Mouse (Mus musculus) hindbrain, embryonic 12.5 days (tissue): Measurements from ENCODE around the gene Gabarap. TPM values are rescaled to one million over a fixed set of nuclear protein-coding genes. Genes with fewer than 3 reads are reported as not detected.

Source experiments
- ATAC-seq: fragments of 200-750 bp; cut with Nextera tagmentation; 2 replicates; pipeline ENCODE4 v1.8.0; 2017; ENCODE audit warnings: moderate TSS enrichment; ENCODE audit not compliant: low FRiP score
- H3K27ac ChIP-seq: fragments of 300-500 bp; sonication (generic); 2 replicates; pipeline ENCODE4 v1.5.1; 2016; ENCODE audit warnings: mild to moderate bottlenecking
- H3K27me3 ChIP-seq: fragments of 300-500 bp; sonication (generic); 2 replicates; pipeline ENCODE4 v1.6.1; 2016; ENCODE audit warnings: mild to moderate bottlenecking
- H3K36me3 ChIP-seq: fragments of 300-500 bp; sonication (generic); 2 replicates; pipeline ENCODE4 v1.6.1; 2016; ENCODE audit warnings: mild to moderate bottlenecking
- H3K4me1 ChIP-seq: fragments of 300-500 bp; sonication (generic); 2 replicates; pipeline ENCODE4 v1.6.1; 2016
- H3K4me2 ChIP-seq: fragments of 300-500 bp; sonication (generic); replicated peaks from 2 replicates; pipeline ENCODE4 v1.6.1; 2016; ENCODE audit warnings: mild to moderate bottlenecking
- H3K4me3 ChIP-seq: fragments of 300-500 bp; sonication (generic); 2 replicates; pipeline ENCODE4 v1.5.1; 2016; ENCODE audit warnings: mild to moderate bottlenecking
- H3K9ac ChIP-seq: fragments of 300-500 bp; sonication (generic); 2 replicates; pipeline ENCODE4 v1.6.1; 2016; ENCODE audit warnings: mild to moderate bottlenecking, moderate library complexity
- H3K9me3 ChIP-seq: fragments of 300-500 bp; sonication (generic); replicated peaks from 2 replicates; pipeline ENCODE4 v1.6.1; 2016; ENCODE audit warnings: mild to moderate bottlenecking
- WGBS: fragments of 180-500 bp; shearing (Covaris S2); methylation state at CpG from one replicate; pipeline ENCODE4 v1.1.7; 2016; 5-methylcytosine and 5-hydroxymethylcytosine counted together
- polyA plus RNA-seq: library from polyadenylated mRNA; unstranded; fragments of >200 nt; fragmentation: Nextera tagmentation; extraction: Ambion mirVana; gene quantifications from 2 replicates; pipeline ENCODE4 v1.2.1, GENCODE M21; 2016

Gene Gabarap
- polyA plus RNA-seq, 1 experiment from 2014 or later, result 598 TPM

DNA sequence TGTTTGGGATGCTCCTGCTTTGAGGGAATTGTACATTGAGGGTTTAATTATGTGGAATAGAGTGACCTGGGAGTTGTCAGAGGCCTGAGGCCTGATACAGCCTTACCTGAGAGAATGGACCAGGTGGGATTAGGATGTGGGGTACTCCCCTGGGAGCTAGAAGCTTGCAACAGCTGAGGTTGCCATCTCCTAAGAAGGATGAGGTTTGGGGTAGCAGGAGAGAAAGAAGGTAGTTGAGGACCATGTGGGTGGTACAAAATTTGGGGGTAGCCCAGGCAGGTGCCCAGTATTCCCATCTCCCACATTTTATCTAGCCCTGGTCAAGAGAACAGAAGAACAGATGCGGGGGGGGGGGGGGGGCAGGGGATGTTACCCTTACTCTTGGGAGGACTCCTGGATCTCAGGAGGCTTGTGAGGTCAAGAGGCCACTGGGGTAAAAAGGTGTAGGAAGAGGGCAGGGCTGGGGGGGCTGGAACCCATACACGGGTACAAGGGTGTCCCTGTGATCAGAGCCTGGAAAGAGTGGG, 28.6 kb downstream of the Gabarap start:
- Histone ChIP-seq H3K27ac (peak overlapping the region; percentile 94), H3K4me3 (peak overlapping the region; percentile 71), H3K27me3 (no peaks in the 10 kb centered on the region), H3K36me3 (no peaks in the 10 kb centered on the region), H3K4me1 (peaks cover 67% of the 10 kb centered on the region), H3K9ac (peak overlapping the region; percentile 96), H3K9me3 (no peaks in the 10 kb centered on the region), H3K4me2 (peak overlapping the region; percentile 91)
- 25% methylated on average over 1 of the region's 2 CpGs for WGBS
- ATAC-seq, result no peak

DNA sequence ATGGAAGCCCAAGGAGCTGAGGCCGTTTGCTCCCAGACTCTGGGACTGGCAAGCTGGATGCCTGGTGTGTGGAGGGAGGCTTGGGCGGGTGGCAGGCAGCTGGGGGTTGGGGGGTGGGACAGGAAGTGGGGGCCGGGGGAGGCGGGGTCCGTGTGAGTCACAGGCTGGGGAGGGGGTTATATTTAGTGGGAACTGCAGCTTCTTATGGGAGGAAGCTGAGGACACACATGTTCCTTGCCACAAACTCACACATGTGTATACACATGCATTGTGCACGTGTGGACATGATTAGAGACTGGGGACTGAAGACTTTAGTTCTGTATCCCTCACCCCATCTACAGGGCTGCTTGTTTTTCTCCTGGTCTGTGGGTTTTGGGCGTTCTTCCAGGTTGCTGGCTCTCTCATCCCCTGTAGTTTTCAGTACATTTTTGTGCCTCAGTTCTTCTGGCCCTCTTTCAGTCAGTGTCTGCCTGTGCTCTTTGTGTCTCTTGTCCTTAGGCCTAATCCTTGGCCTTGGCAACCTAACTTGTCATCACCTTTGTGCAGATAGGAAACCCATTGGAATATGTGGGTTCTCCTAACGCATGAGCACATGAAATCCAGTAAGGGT, 29.2 kb downstream of the Gabarap start:
- peaks cover 68% of the 10 kb centered on the region for H3K4me1 ChIP-seq
- peak overlapping the region; percentile 96 for H3K9ac ChIP-seq
- H3K27ac ChIP-seq, result peak overlapping the region; percentile 94

DNA sequence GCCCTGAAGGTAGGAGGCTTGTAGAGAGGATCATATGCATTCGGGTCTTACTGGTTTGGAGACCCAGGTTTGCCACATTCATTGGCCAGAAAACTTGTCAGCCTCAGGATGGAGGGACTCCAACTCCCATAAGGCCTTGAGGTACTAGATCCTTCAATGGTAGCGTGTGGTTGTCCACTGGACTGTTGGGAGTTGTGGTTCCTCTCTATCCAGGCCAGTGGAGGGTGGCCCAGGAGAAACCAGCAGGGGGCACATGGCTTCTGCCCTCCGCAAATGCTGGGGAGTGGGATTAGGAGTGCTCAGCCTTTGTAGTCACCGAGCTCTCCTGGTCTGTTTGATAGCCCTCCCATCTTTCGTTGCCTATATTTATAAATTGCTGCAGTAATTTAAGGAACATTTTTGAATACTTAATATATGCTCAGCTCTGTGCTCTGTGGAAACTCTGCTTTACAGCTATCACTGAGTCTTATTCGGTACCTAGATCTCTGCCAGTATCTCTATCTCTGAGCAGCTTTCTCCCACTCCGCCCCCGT, 29.9 kb downstream of the Gabarap start:
- peak; percentile 82 for ATAC-seq
- peak overlapping the region; percentile 71 for H3K4me3 ChIP-seq
- no peaks in the 10 kb centered on the region for H3K27me3 ChIP-seq
- peak overlapping the region; percentile 96 for H3K9ac ChIP-seq
- H3K4me1 ChIP-seq, result peaks cover 73% of the 10 kb centered on the region
- H3K9me3 ChIP-seq, result no peaks in the 10 kb centered on the region
- WGBS, result 0% methylated on average over 8 of the region's 8 CpGs
- no peaks in the 10 kb centered on the region for H3K36me3 ChIP-seq
- peak overlapping the region; percentile 94 for H3K27ac ChIP-seq
- H3K4me2 ChIP-seq, result peak overlapping the region; percentile 91

More for the DNA sequence above, 29.2 kb downstream of the Gabarap start:
- ATAC-seq, result no peak
- Histone ChIP-seq H3K9me3 (no peaks in the 10 kb centered on the region), H3K36me3 (no peaks in the 10 kb centered on the region), H3K4me3 (peak overlapping the region; percentile 71), H3K27me3 (no peaks in the 10 kb centered on the region), H3K4me2 (peak overlapping the region; percentile 91)
- WGBS, result 24% methylated on average over 7 of the region's 8 CpGs

- peak overlapping the region; percentile 91 for H3K4me2 ChIP-seq
- peak overlapping the region; percentile 94 for H3K27ac ChIP-seq
- WGBS, result 2% methylated on average over 40 of the region's 40 CpGs
Measured at GRCm38 (mm10) chr11:70021264-70022132, 30.6 kb downstream of the Gabarap start.

GRCm38 (mm10) chr11:70023481-70024150, 32.7 kb downstream of the Gabarap start:
- Histone ChIP-seq H3K4me1 (peaks cover 86% of the 10 kb centered on the region), H3K4me3 (peak overlapping the region; percentile 35), H3K36me3 (no peaks in the 10 kb centered on the region), H3K9me3 (no peaks in the 10 kb centered on the region), H3K4me2 (peak overlapping the region; percentile 65), H3K27me3 (no peaks in the 10 kb centered on the region), H3K27ac (peak overlapping the region; percentile 67), H3K9ac (peak overlapping the region; percentile 57)
- WGBS, result 5% methylated on average over 23 of the region's 29 CpGs
- no peak for ATAC-seq

More at GRCm38 (mm10) chr11:70021264-70022132, 30.6 kb downstream of the Gabarap start:
- Histone ChIP-seq H3K36me3 (no peaks in the 10 kb centered on the region), H3K4me1 (peaks cover 80% of the 10 kb centered on the region), H3K9me3 (no peaks in the 10 kb centered on the region), H3K27me3 (no peaks in the 10 kb centered on the region), H3K9ac (peak overlapping the region; percentile 96; the same call in 1 of the 2 replicates), H3K4me3 (peak overlapping the region; percentile 71)
- ATAC-seq, result peak; percentile 76

- peak overlapping the region; percentile 35 for H3K4me3 ChIP-seq
- no peak for ATAC-seq
- peak overlapping the region; percentile 57; the same call in 1 of the 2 replicates for H3K9ac ChIP-seq
- H3K36me3 ChIP-seq, result no peaks in the 10 kb centered on the region
- H3K27ac ChIP-seq, result peak overlapping the region; percentile 67
- H3K4me1 ChIP-seq, result peaks cover 86% of the 10 kb centered on the region
- WGBS, result 12% methylated on average over 6 of the region's 6 CpGs
- H3K4me2 ChIP-seq, result peak overlapping the region; percentile 65
- H3K9me3 ChIP-seq, result no peaks in the 10 kb centered on the region
- no peaks in the 10 kb centered on the region for H3K27me3 ChIP-seq
Measured at GRCm38 (mm10) chr11:70024151-70024514, 33.2 kb downstream of the Gabarap start.

- peaks cover 11% of the 10 kb centered on the region for H3K36me3 ChIP-seq
- peaks cover 91% of the 10 kb centered on the region for H3K4me1 ChIP-seq
- peak overlapping the region; percentile 64 for H3K4me2 ChIP-seq
- WGBS, result 0% methylated on average over 17 of the region's 19 CpGs
- H3K9me3 ChIP-seq, result no peaks in the 10 kb centered on the region
- H3K9ac ChIP-seq, result peak overlapping the region; percentile 59
- peak overlapping the region; percentile 30 for H3K4me3 ChIP-seq
- H3K27me3 ChIP-seq, result no peaks in the 10 kb centered on the region
- no peak for ATAC-seq
- peak overlapping the region; percentile 98 for H3K27ac ChIP-seq
Measured at GRCm38 (mm10) chr11:70026689-70027088, 35.7 kb downstream of the Gabarap start.

GRCm38 (mm10) chr11:70027397-70027796, 36.5 kb downstream of the Gabarap start:
- ATAC-seq, result no peak
- Histone ChIP-seq H3K4me2 (peak overlapping the region; percentile 64), H3K27ac (peak overlapping the region; percentile 98), H3K27me3 (no peaks in the 10 kb centered on the region), H3K4me3 (peak overlapping the region; percentile 30), H3K9ac (peak overlapping the region; percentile 59), H3K4me1 (peaks cover 86% of the 10 kb centered on the region), H3K36me3 (peaks cover 19% of the 10 kb centered on the region), H3K9me3 (no peaks in the 10 kb centered on the region)
- WGBS, result 30% methylated on average over 9 of the region's 9 CpGs

GRCm38 (mm10) chr11:70028401-70029129, 37.6 kb downstream of the Gabarap start:
- peak overlapping the region; percentile 34 for H3K4me3 ChIP-seq
- peak overlapping the region; percentile 98 for H3K27ac ChIP-seq
- peaks cover 29% of the 10 kb centered on the region for H3K36me3 ChIP-seq
- whole genome bisulfite sequencing, result 19% methylated on average over 12 of the region's 12 CpGs
- H3K9me3 ChIP-seq, result no peaks in the 10 kb centered on the region
- peaks cover 75% of the 10 kb centered on the region for H3K4me1 ChIP-seq
- peak overlapping the region; percentile 59 for H3K9ac ChIP-seq
- no peaks in the 10 kb centered on the region for H3K27me3 ChIP-seq
- ATAC-seq, result peak; percentile 9
- H3K4me2 ChIP-seq, result peak overlapping the region; percentile 64

DNA sequence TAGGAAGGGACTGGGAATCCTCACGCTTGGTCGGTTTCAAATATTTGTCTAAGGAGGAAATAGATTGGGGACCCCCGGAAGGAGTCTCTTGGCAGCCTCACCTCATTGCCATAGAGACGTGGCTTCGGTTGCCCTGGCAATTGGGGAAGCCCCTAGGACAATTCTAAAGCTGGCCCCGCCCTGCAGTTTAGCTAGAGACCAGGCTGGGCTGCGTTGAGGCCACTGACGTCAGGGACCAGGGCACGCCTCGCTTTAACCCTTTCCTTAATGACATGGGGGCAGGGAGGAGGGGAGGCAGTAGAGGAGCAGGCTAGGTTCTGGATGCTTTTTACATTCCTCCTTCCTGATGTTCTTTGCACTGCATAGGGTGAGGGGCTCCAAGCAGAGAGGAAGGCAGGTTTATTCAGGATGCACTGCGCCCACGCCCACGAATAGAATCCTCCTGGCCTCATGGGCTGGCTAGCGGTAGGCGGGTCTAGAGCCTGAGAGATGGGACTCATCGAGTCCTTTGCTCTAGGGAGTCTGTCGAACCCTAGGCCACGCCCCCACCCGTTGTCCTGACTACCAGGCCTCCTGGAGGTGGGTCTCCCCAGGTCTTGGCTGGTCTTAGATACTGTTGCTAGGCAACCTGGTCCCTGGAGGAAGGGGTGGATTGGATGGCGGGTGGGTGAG, 38.3 kb downstream of the Gabarap start:
- peaks cover 69% of the 10 kb centered on the region for H3K4me1 ChIP-seq
- WGBS, result under 1% methylated on average over 20 of the region's 20 CpGs
- H3K27ac ChIP-seq, result peak overlapping the region; percentile 98

More for the DNA sequence above, 38.3 kb downstream of the Gabarap start:
- peak; percentile 95 for ATAC-seq
- Histone ChIP-seq H3K9me3 (no peaks in the 10 kb centered on the region), H3K27me3 (no peaks in the 10 kb centered on the region), H3K4me3 (peak overlapping the region; percentile 34), H3K9ac (peak overlapping the region; percentile 67), H3K36me3 (peaks cover 34% of the 10 kb centered on the region), H3K4me2 (peak overlapping the region; percentile 64)
